Mouse (Mus musculus) splenic B cell, adult 2 months (primary cell): ENCODE measurements around the gene Casp6.
A peak's percentile ranks its signal among the peaks of the same experiment; 100 is the strongest.

Experiments
- DNase-seq: peaks from one replicate; pipeline ENCODE4 v3.0.0-alpha.2; 2011; ENCODE audit warnings: low read depth, low spot score
- H3K27me3 ChIP-seq: 2 replicates; pipeline ENCODE4 v1.6.1; 2012; ENCODE audit warnings: mild to moderate bottlenecking, low read length, moderate library complexity, mixed read lengths; ENCODE audit not compliant: control insufficient read depth, poor library complexity, insufficient read depth, severe bottlenecking
- H3K36me3 ChIP-seq: 2 replicates; pipeline ENCODE4 v1.6.1; 2012; ENCODE audit warnings: mild to moderate bottlenecking, low read length, moderate library complexity, mixed read lengths; ENCODE audit not compliant: control insufficient read depth, poor library complexity, insufficient read depth, severe bottlenecking

The Casp6 gene

DNA sequence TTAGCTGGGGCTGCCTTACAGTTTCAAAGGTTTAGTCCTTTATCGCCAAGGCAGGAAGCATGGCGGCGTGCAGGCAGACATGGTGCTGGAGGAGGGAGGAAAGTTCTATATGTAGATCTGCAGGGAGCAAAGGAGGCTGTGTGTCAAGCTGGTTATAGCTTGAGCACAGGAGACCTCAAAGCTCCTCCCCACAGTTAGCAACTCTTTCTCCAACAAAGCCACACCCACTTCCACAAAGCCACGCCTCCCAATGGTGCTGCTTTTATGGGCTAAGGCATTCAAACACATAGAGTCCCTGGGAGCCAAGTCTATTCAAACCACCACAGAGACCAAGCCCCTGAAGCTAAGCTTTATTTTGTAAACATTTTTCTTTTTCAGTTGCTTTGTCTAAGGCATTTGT is 2.3 kb upstream of the Casp6 start:
- no peak for DNase-seq
- Histone ChIP-seq H3K27me3 (no peaks in the 10 kb centered on the region), H3K36me3 (no peaks in the 10 kb centered on the region)

GRCm38 (mm10) chr3:129903369-129903768 is 2.1 kb downstream of the Casp6 start:
- H3K27me3 ChIP-seq: no peaks in the 10 kb centered on the region

DNA sequence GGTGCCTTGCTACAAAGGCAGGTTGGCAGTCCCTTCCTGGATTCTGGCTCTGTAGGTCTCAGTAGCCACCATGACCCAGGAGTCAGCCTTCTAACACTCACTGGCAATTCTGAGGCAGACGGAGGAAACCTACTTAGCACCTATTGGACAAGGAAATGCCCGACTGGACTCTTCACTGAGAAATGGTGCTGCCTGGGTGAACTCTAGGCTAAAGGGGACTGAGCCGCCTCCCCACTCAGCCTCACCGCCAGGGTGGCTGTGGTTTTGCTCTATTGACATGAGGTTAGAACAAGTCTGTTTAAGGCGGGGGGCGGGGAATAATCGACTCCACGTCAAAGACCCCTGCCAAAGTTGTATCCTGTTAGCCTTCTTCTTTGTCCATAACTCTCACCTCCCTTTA is 2.6 kb downstream of the Casp6 start:
- H3K36me3 ChIP-seq: 0 out of 2 replicates have a peak, but pooled peaks cover 3% of the 10 kb centered on the region
- DNase-seq: peak; percentile 32
- H3K27me3 ChIP-seq: no peaks in the 10 kb centered on the region

More at GRCm38 (mm10) chr3:129903369-129903768, 2.1 kb downstream of the Casp6 start:
- 0 out of 2 replicates have a peak, but pooled peaks cover under 1% of the 10 kb centered on the region for H3K36me3 ChIP-seq
- peak; percentile 68 for DNase-seq

DNA sequence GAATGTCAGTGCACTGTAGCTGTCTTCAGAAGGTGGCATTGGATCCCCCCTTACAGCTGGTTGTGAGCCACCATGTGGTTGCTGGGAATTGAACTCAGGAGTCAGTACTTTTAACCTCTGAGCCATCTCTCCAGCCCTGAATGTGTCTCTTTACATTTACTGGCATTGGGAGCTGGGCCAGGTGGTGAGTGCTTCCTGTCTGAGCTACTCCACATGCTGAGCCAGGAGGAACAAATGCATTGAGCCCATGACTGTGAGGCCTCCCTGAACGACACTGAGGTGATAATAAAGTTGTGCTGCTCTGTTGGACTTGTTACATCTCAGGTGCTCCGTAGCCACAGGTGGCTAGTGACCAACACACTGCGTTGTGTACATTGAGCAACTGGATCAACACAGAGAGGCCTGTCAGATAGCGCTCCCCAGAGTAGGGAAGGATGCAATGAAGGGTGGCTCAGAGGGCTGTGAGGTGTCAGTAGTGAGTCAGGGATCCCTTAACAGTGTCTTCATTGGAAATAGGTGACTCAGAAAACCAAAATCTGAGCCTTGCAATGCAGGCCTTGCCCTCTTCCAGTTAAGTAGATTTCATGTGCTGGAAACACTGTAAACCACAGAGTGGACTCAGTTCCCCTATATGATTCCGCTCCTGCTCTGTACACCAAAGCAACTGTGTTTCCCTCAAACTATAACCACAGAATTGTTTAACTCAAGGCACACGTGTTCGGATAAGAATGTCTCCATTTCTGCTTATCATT is 3.3 kb downstream of the Casp6 start:
- H3K27me3 ChIP-seq: no peaks in the 10 kb centered on the region
- 0 out of 2 replicates have a peak, but pooled peaks cover 5% of the 10 kb centered on the region for H3K36me3 ChIP-seq
- peak; percentile 55 for DNase-seq

GRCm38 (mm10) chr3:129912025-129912424 is 10.8 kb downstream of the Casp6 start:
- DNase-seq: no peak
- peaks cover 10% of the 10 kb centered on the region; the same call in 1 of the 2 replicates for H3K36me3 ChIP-seq
- no peaks in the 10 kb centered on the region for H3K27me3 ChIP-seq

DNA sequence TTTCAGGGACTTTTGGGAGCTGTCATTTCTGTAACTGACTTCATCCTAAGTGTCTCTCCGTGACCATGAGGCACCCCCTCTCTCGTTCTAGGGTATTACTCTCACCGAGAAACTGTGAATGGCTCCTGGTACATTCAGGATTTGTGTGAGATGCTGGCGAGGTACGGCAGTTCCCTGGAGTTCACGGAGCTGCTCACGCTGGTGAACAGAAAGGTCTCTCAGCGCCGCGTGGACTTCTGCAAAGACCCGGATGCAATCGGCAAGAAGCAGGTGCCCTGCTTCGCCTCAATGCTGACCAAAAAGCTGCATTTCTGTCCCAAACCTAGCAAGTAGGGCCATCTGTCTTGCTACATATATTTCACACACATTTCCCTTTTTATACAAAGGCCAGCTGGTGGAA is 12.0 kb downstream of the Casp6 start:
- H3K27me3 ChIP-seq: no peaks in the 10 kb centered on the region
- peaks cover 10% of the 10 kb centered on the region; the same call in 1 of the 2 replicates for H3K36me3 ChIP-seq
- DNase-seq: no peak

GRCm38 (mm10) chr3:129917424-129917823 is 16.2 kb downstream of the Casp6 start:
- Histone ChIP-seq H3K36me3 (0 out of 2 replicates have a peak, but pooled peaks cover 2% of the 10 kb centered on the region), H3K27me3 (no peaks in the 10 kb centered on the region)
- no peak for DNase-seq

GRCm38 (mm10) chr3:129918434-129918833 is 17.2 kb downstream of the Casp6 start:
- DNase-seq: peak; percentile 59
- no peaks in the 10 kb centered on the region for H3K27me3 ChIP-seq
- H3K36me3 ChIP-seq: no peaks in the 10 kb centered on the region

- no peak for DNase-seq
- no peaks in the 10 kb centered on the region for H3K36me3 ChIP-seq
- H3K27me3 ChIP-seq: no peaks in the 10 kb centered on the region
These were observed 22.4 kb downstream of the Casp6 start for GRCm38 (mm10) chr3:129923581-129923980.

- no peak for DNase-seq
- Histone ChIP-seq H3K36me3 (no peaks in the 10 kb centered on the region), H3K27me3 (no peaks in the 10 kb centered on the region)
These were observed 24.6 kb downstream of the Casp6 start for GRCm38 (mm10) chr3:129925861-129926260.

GRCm38 (mm10) chr3:129930213-129930778 is 29.1 kb downstream of the Casp6 start:
- DNase-seq: no peak
- H3K36me3 ChIP-seq: no peaks in the 10 kb centered on the region
- no peaks in the 10 kb centered on the region for H3K27me3 ChIP-seq

DNA sequence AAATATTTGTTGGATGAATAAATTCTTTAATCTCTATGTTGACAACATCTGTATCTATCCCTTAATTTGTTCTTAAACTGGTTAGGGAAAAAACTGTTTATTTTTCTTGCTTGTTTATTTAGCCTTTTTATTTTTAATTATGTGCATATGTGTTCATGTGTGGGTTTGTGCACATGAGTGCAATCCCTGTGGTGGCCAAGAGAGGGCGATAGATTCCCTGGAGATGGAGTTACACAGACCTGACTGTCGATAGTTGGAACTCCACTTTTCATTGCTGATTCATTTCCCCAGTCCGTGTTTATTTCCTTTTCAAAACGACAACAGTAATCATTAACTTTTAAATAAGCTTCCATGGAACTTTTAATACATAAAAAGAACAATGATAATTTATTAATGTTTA is 31.2 kb downstream of the Casp6 start:
- Histone ChIP-seq H3K27me3 (no peaks in the 10 kb centered on the region), H3K36me3 (no peaks in the 10 kb centered on the region)
- peak; percentile 11 for DNase-seq

DNA sequence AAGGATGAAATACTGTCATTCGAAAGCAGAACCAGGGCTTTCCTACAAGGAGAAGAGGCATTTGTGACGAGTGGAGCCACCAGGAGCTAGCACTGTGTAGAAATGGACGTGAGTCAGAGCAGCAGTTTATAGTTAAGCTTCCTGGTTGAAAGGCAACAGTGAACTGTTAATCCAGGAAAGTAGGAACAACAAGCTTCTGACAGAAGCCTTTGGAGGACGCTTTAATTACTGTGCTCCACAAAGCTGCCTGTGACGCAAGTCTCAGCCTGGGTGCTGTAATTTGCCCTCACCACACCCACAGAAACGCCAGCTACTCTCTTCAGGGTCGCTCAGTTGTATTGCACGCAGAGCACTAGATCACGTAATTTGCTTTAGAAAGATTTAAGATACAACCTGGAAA is 35.3 kb downstream of the Casp6 start:
- H3K36me3 ChIP-seq: no peaks in the 10 kb centered on the region
- DNase-seq: no peak
- no peaks in the 10 kb centered on the region for H3K27me3 ChIP-seq

GRCm38 (mm10) chr3:129937848-129938247 is 36.6 kb downstream of the Casp6 start:
- DNase-seq: no peak
- Histone ChIP-seq H3K36me3 (no peaks in the 10 kb centered on the region), H3K27me3 (no peaks in the 10 kb centered on the region)

DNA sequence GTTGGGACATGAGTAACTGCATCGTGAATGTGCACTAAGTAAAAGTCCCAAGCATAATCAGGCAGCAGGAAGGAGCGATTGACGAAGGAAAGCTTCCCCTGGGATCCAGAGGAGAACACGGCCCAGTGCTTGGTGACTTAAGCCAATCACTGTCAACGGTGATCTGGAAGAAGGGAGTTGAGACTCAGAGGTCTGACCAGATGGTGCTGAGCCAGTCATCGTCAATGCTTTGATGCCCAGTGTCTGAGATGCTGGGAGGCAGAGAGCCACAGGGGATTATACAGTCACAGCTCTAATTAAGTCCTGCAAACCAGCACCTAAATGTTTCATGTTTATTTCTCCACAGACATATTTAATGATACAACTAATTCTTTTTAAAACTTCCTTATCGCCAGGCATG is 37.8 kb downstream of the Casp6 start:
- Histone ChIP-seq H3K27me3 (no peaks in the 10 kb centered on the region), H3K36me3 (no peaks in the 10 kb centered on the region)
- no peak for DNase-seq
